Mouse (Mus musculus) ES-E14 (cell line): ENCODE measurements around the gene Inpp4b. TPM values are rescaled to one million over a fixed set of nuclear protein-coding genes. Genes with fewer than 3 reads are reported as not detected.

ENCODE experiments used
- DNase-seq: peaks from one replicate; pipeline ENCODE4 v3.0.0-alpha.2; 2013; ENCODE audit warnings: low read depth, low spot score
- H3K27ac ChIP-seq: 2 replicates; pipeline ENCODE4 v1.5.1; 2012; ENCODE audit warnings: low read depth, mild to moderate bottlenecking, low read length, moderate library complexity, mixed read lengths; ENCODE audit not compliant: poor library complexity, insufficient read depth, severe bottlenecking
- H3K36me3 ChIP-seq: 2 replicates; pipeline ENCODE4 v1.6.1; 2012; ENCODE audit warnings: mild to moderate bottlenecking, low read length, moderate library complexity, mixed read lengths; ENCODE audit not compliant: control insufficient read depth, poor library complexity, insufficient read depth, severe bottlenecking
- H3K4me1 ChIP-seq, 2 experiments: fragments of 150-350 bp in 1 of 2; sonication (generic) in 1 of 2; 2 replicates each; pipeline ENCODE4 v1.6.1; 2012; ENCODE audit warnings: low read length in 2 of 2, mild to moderate bottlenecking in 1 of 2, mixed read lengths in 1 of 2; ENCODE audit not compliant: control insufficient read depth in 2 of 2, insufficient read depth in 2 of 2, poor library complexity in 1 of 2
- H3K4me3 ChIP-seq, 2 experiments: fragments of 150-350 bp in 1 of 2; sonication (generic) in 1 of 2; 2 replicates each; pipeline ENCODE4 v1.5.1; 2012; ENCODE audit warnings: low read length in 2 of 2, low read depth in 1 of 2, mild to moderate bottlenecking in 1 of 2, mixed read lengths in 1 of 2; ENCODE audit not compliant: insufficient read depth in 1 of 2, poor library complexity in 1 of 2, severe bottlenecking in 1 of 2
- H3K9ac ChIP-seq: 2 replicates; pipeline ENCODE4 v1.6.1; 2012; ENCODE audit warnings: low read depth, mild to moderate bottlenecking, low read length, mixed read lengths; ENCODE audit not compliant: poor library complexity, insufficient read depth, severe bottlenecking
- H3K9me3 ChIP-seq: fragments of 150-350 bp; sonication (generic); 2 replicates; pipeline ENCODE4 v1.6.1; 2012; ENCODE audit warnings: low read depth, mild to moderate bottlenecking, low read length; ENCODE audit not compliant: control insufficient read depth, insufficient read depth
- CHD2 ChIP-seq: IDR thresholded peaks from 2 replicates; pipeline ENCODE4 v1.6.1; 2014; ENCODE audit warnings: mild to moderate bottlenecking, low read depth, low read length, inconsistent platforms
- HCFC1 ChIP-seq: IDR thresholded peaks from 2 replicates; pipeline ENCODE4 v1.6.1; 2012; ENCODE audit warnings: low read length, inconsistent platforms, borderline replicate concordance; ENCODE audit not compliant: insufficient read depth
- MAFK ChIP-seq: IDR thresholded peaks from 2 replicates; pipeline ENCODE4 v1.6.1; 2014; ENCODE audit warnings: mild to moderate bottlenecking, low read depth, low read length, inconsistent platforms; ENCODE audit not compliant: insufficient read depth
- ZC3H11A ChIP-seq: IDR thresholded peaks from 2 replicates; pipeline ENCODE4 v1.6.1; 2012; ENCODE audit warnings: low read depth, mild to moderate bottlenecking, inconsistent platforms, low read length, borderline replicate concordance
- ZNF384 ChIP-seq: IDR thresholded peaks from 2 replicates; pipeline ENCODE4 v1.6.1; 2012; ENCODE audit warnings: low read depth, low read length, inconsistent platforms
- in situ Hi-C, 2 experiments: fragments of 600-800 bp; cut with MboI; formaldehyde crosslinking; loops; one replicate each; pipeline ENCODE4 v1.15.1; 2025; ENCODE audit warnings: low sequenced_read_pairs in 2 of 2, inconsistent platforms in 1 of 2; ENCODE audit not compliant: unreplicated experiment in 2 of 2
- total RNA-seq: library from RNA; depleted of rRNA; stranded (reverse); fragments of 300-350 nt; gene quantifications from 2 replicates; pipeline ENCODE4 v1.2.3, GENCODE M21; 2012

Gene Inpp4b
- total RNA-seq, 1 experiment: 0.98 TPM

DNA sequence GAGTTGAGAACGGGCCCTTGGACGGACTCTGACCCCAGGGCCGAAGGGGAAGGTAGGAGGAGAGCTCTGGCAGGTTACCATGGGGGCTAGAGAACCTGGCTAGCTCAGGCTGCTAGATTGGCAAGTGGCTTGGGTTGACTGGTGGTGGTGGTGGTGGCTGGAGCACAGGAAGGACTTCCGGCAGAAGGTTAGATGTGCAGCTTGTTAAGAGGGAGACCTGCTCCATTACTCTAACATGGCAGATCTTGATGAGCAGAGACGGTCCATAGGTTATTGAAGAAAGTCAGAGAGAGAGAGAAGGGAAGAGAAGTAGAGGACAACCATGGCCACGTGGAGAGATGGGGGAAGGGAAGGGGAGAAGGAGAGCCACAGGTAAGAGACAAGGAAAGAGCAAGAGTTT lies 437.8 kb downstream of the Inpp4b start:
- no peak overlapping the region for H3K9ac ChIP-seq
- no peaks in the 10 kb centered on the region for H3K36me3 ChIP-seq
- in situ Hi-C loops: no loop called here
- no peaks in the 10 kb centered on the region for H3K9me3 ChIP-seq
- H3K4me3 ChIP-seq: no peak overlapping the region
- no peak for TF ChIP-seq HCFC1
- TF ChIP-seq ZC3H11A: no peak
- TF ChIP-seq CHD2: no peak
- no peak for TF ChIP-seq MAFK
- TF ChIP-seq ZNF384: no peak
- H3K27ac ChIP-seq: no peak overlapping the region
- no peak for DNase-seq
- H3K4me1 ChIP-seq: no peaks in the 10 kb centered on the region

- Histone ChIP-seq H3K9me3 (no peaks in the 10 kb centered on the region), H3K27ac (no peak overlapping the region)
- in situ Hi-C loops: no loop called here
Observed at GRCm38 (mm10) chr8:81780921-81781675, 438.7 kb downstream of the Inpp4b start.

GRCm38 (mm10) chr8:81782781-81783180 lies 440.4 kb downstream of the Inpp4b start:
- in situ Hi-C loops: no loop called here
- Histone ChIP-seq H3K4me1 (no peaks in the 10 kb centered on the region), H3K9me3 (no peaks in the 10 kb centered on the region), H3K4me3 (no peak overlapping the region), H3K27ac (no peak overlapping the region), H3K9ac (no peak overlapping the region), H3K36me3 (no peaks in the 10 kb centered on the region)
- no peak for TF ChIP-seq ZC3H11A
- TF ChIP-seq ZNF384: no peak
- TF ChIP-seq CHD2: no peak
- no peak for TF ChIP-seq MAFK
- TF ChIP-seq HCFC1: no peak
- DNase-seq: no peak

More at GRCm38 (mm10) chr8:81780921-81781675, 438.7 kb downstream of the Inpp4b start:
- H3K36me3 ChIP-seq: no peaks in the 10 kb centered on the region
- no peak overlapping the region for H3K9ac ChIP-seq
- TF ChIP-seq ZC3H11A (no peak), CHD2 (no peak), HCFC1 (no peak), ZNF384 (no peak), MAFK (no peak)
- H3K4me3 ChIP-seq: no peak overlapping the region
- no peak for DNase-seq
- H3K4me1 ChIP-seq: no peaks in the 10 kb centered on the region

- H3K27ac ChIP-seq: no peak overlapping the region
- no peaks in the 10 kb centered on the region for H3K36me3 ChIP-seq
- no peak overlapping the region for H3K4me3 ChIP-seq
- no peak overlapping the region for H3K9ac ChIP-seq
- in situ Hi-C loops: no loop called here
- H3K4me1 ChIP-seq: no peaks in the 10 kb centered on the region
- no peak for DNase-seq
- no peak for TF ChIP-seq ZC3H11A
- no peak for TF ChIP-seq CHD2
- no peak for TF ChIP-seq HCFC1
- TF ChIP-seq ZNF384: no peak
- no peak for TF ChIP-seq MAFK
- H3K9me3 ChIP-seq: no peaks in the 10 kb centered on the region
Observed at GRCm38 (mm10) chr8:81784775-81785174, 442.4 kb downstream of the Inpp4b start.
